Mouse (Mus musculus) spleen, postnatal 14 days (tissue): ENCODE data around the gene Hist1h2ae.
"Not testable (repeated sequence)": the region's sequence is repeated elsewhere in the genome, so short reads cannot be mapped to it uniquely, and the experiment has no call there.

Experiments
- DNase-seq, 2 experiments: peaks; one replicate each; pipeline ENCODE4 v3.0.0; 2021 to 2022; ENCODE audit warnings: low spot score in 2 of 2

The Hist1h2ae gene

DNA sequence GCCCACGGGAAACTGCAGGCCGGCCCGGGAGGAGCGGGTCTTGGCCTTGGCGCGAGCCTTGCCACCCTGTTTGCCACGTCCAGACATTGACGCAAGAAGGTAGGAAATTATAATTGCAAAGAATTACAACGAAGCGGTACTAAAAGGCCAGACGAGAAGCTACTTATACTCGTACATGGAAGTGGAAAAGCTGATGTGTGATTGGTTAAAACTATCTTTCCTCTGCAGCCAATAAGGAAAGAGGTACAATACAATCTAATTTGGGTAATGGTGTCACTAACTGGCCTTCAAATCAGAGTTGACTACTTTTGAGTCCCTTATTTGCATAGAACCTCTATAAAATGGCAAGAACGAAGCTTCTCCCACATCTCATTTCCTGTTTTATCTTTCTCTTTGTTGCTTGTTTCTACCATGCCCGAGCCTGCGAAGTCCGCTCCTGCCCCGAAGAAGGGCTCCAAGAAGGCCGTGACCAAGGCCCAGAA is at the start of gene Hist1h2ae, which contains the start of gene Hist1h2bg:
Hist1h2ae (minus strand) TSS at position 199 of the 482 bp plus-strand sequence.
Hist1h2bg (plus strand) TSS at position 375 of the 482 bp plus-strand sequence.
- DNase-seq: peak; percentile 68 to 71

DNA sequence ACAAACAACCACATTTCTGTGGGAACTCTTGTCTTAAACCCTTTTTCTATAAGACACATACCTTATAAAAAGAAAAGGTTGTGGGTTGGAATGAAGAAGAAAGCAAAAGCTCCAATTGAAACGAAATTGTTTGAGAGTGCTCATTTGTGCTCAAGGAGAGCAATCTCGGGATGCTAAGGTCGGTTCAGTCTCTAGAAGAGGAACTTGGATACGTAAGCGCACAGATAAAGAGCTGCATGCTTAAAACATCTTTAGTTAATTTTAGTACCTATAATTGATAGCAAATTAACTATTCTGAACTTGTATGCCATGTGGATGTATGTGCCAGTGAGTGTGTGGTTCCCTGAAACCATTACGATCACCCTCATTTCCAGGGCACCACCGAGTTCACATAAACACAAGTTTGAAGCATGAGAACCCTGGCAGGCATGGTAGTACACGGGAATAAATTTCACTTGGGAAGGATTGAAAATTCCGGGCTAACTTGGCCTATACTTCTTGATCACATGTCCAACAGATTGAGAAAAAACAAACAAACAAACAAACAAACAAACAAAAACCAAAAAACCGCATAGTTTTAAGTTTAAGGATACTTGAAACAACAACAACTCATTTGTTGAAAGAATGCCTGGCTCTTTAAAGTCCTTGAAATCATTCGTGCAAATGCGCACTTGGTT is 49.2 kb upstream of the Hist1h2ae start:
- DNase-seq: no peak

DNA sequence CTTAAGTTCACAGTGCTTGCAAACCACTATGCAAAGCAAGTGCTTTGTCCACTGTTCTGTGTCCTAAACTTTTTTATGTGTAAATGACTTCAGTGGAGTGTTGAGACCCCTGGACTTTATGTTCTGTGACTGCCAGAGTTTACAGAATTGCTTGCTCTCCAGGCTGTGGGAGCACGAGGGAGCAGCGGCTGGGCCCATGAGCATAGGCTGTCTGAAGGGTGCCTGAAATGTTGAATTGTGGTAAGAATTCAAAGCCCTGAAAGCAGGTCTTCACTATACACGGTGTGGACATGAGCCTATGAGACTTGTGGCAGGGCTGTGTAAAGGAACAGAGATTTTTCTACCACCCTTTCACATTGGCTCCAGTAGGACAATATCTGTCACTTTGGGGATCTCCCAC is 40.6 kb upstream of the Hist1h2ae start:
- no peak for DNase-seq

DNA sequence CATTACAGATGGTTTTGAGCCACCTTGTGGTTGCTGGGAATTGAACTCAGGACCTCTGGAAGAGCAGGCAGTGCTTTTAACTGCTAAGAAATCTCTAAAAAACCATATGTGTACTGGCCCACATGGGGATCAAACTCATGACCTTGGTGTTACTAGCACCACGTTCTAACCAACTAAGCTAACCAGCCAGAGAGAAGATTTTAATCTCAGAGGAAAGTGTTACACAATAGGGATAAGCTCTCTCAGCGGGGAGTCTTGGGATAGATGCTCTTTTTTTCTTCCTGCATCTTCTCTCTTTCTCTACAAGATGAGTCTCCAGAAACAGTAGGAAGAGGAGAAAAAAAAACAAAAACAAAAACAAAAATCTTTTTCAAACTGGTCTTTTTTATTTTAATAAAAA is 39.4 kb upstream of the Hist1h2ae start:
- no peak for DNase-seq

DNA sequence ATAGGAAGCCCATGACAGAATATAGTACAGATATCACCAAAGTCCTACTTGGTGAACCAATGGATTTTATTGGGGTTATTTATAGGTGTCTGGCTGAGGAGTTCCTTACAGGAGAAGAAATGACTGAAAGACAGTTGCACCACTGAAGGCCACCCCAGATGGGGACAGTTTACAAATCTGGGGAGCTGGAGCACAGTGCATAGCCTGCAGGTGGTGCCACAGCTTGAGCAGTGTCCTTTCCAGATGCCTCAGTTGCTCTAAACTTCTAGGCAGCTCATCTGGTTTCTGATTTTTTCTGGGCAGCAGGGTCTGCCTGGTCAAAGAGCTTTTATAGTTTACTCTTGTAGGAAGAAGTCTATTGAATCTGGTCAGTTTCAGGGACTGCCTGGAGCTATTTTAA is 38.8 kb upstream of the Hist1h2ae start:
- DNase-seq: no peak

DNA sequence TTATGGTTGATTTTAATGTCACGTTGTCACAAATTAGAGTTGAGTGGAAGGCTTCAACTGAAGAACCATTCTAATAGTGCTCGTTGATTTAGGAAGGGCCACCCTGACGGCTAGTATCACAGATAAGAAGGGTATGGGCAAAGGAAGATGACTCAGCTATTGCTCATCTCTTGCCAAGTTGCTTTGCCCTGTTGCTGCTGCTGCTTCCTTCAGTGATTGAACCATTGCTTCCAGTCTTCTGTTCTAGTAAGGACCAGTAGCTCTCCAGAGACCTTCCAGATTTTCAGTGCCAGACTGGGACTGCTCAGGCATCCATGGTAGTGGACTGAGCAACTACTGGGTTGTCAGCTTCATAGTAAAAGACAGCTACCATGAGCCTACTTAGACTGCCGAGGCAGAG is 38.2 kb upstream of the Hist1h2ae start:
- DNase-seq: no peak

DNA sequence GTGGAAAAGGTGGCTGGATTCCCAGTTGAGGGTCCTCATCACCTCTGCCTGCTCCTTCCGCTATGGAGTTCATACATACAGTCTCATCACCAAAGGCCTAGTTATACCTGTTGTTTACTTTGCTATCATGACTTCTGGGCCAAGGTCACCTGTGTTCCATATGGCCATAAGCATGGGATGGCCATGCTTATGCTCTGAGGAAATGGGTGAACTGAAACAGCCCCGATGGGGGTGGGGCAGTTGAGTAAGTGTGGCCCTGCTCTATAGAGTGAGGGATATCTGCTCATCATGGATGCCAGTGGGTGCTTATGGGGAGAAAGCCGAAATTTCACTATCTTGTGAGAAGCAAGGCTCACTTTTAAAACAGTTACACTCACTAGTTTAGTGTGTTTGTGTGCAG is 34.0 kb upstream of the Hist1h2ae start:
- no peak for DNase-seq

DNA sequence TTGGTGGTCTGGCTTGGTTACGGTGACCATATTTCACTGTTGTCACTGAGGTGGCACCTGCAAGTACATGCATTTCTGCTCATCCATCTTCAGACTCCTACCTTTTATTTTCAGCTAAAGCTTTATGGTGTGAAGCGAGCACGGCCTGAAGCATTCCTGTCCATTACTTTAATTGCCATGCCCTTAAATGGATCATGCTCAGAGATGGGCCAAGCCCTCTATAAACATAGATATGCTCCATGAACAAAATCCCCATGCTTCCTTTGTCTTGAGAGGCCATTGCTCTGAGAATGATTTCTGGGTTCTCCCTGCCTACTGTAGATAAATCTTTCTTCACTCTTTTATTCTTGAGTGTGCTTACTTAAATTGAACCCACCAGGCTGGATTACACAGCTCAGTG is 33.4 kb upstream of the Hist1h2ae start:
- DNase-seq: no peak

DNA sequence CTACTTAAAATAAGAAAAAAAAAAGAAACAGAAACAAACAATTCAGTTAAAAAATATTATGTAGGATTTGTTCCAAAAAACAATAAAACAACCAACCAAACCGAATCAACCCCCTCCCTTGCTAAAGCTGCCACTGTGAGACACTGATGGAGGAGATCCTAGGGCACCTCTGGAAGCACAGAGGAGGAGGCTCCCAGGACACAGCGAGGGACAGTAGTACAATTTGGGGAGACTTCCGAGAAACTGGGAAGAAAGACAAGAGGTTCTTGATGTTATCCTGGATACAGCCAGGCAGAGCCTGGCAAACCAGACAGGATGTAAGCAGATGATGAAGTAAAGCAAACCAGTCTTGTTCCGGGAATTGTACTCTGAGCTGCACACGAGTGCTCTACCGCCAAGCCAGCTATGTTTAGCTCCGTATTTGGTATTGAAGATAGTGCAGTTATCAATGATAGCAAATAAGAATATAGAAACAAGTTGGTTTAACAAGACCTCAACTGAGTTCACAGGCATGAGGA is 32.2 kb upstream of the Hist1h2ae start:
- DNase-seq: no peak

DNA sequence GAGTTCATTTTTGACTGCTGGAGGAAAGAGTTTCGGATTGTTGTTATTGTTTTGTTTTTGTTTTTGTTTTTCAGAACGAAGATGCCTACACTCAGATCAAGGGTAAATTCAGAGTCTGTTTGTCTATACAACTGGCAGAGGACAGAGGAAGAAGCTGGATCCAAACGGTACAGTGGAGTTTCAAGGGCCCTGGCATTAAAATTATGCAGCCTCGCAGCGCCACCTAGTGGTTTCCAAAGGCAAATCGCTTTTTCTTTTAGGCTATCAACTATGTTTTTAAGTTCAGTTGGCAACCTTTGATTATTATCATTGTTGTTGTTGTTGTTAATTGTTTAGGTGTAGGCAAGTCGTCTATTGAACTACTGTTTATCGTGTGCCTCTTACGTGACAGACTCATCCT is 26.9 kb upstream of the Hist1h2ae start:
- peak; percentile 70 to 86 for DNase-seq

DNA sequence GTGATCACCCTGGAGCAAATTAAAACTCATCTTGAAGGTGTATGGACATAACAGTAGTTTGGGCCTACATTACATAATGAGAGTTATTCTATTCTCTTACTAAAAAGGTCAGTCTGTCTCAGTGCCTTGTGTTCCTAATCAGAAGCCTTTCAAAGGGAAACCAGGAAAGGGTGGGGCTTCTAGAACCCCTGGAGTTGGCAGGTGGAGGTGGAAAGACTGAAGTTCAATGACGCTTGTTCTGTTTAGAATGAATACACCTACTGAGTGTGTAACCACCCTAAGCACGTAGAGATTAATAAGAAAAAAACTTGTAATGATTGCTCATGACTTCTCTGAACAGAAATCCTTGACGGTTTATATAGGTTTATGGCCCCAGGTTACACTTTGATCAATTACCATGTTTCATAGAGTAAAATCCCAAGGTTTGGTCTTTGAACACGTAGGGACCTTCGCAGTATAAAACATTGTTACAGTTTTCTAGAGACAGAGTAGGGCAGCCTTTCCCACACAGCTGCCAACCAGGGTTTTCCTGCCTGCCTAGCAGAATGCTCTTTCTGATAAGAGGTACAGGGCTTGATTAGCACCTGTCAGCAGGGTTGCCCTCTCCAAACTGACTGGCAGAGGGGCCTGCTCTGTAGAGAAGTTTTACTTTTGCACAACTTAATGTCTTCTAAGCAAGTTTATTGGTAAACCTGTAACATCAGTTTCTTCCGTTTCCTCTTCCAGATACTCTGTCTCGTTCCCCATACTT is 24.8 kb upstream of the Hist1h2ae start:
- DNase-seq: peak in 1 of 2 experiments; percentile 28

DNA sequence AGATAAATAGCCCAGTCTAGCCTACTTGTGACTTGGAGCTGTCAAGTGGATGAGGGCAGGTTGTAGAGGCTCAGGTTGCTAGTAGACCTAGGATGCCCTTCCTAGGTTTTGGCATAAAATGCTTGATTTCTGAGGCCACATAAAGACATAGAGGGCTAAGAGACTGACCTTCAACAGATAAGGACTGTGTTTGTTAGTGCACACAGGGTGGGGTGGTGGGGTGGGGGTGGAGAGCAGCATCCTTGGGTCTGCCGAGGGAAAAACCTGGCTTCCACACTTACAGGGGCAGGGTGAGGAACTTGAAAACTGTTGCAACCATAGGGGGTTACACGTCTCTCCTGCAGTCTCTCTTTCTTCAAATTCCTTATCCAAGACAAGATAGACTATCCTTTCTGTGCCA is 24.2 kb upstream of the Hist1h2ae start:
- no peak for DNase-seq

DNA sequence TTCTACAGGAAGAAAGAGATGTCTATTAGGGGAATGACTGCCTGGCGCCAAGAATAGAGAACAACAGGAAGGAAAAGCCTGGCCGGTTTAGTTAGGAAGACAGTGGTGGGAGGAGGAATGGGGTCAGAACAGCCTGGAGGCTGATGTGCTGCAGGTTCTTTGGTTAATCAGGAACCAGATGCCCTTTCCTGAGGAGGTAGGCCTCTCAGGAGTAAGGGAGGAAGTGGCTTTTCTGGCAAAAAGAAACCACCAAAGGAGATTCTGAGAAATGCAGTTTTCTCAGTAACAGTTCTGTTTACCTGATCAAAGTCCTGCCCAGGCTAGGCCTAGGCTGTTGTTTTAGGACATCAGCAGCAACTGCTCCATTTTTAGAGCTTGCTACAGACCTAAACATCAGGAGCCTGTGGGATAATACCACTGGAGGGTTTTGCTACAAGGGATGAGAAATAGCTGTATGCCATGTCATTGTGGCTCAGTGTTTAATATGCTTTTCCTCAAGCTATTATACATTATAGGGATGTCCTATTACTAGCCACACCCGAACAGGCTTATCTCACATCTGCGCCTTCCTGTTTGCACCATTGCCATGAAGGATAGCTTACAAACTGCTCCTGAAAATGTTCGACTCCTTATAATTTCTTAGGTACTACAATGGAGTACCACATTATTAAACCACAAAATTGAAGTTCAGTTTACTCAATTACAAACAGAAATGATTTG is 22.2 kb upstream of the Hist1h2ae start:
- no peak for DNase-seq

DNA sequence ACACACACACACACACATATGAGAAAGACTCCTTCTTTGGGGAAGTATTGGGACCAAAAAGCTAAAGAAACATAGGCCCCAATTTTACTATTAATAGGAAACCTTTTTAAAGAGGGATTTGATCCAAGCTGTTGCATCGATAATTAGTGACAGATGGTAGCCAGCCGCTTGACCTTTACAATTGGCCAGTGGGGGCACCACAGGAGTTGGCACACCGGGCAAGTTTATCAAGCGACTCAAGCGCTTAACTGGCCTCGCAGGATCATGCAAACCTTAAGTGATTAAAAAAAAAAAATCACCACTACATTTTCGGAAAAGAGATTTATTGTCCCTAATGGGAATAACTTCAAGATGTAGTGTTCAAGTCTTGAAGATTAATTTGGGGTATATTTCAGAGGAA is 21.6 kb upstream of the Hist1h2ae start:
- DNase-seq: no peak

DNA sequence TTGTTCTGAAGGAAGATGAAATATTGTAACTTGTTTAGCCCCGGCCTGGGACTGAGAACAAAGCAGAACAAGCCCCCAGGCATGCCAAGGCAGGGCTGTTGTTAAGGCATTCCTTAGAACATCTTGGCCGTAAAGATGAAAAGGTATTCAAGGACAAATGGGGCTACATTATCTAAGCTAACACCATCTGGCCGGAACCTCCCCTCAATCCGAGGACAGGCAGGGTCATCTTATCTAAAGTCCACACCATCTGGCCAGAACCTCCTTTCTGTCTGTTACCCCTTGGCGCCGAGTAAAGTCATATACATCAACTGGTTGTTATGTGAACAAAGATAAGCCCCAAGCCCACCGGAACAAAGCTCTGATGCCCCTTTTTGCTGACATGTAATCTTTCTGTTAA is 20.9 kb upstream of the Hist1h2ae start:
- DNase-seq: not testable (repeated sequence)

DNA sequence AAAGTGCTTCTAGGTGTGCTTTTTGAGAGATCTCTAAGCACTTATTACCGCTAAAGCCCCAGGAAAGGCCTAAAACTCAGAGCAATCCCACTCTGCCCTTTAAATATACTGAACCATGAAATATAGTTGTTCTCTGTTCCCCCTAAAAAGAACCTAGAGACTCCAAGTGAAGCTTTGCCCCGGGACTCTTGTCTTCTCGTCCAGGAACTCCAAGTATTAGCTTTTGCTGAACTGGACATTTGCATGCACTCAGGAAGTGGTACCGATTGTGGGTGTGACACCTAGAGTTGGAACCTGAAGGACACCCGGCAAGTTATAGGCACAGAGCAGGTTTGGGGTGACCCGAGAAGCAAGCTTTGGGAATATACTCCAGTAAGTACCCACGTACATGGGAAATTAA is 20.2 kb upstream of the Hist1h2ae start:
- DNase-seq: no peak

DNA sequence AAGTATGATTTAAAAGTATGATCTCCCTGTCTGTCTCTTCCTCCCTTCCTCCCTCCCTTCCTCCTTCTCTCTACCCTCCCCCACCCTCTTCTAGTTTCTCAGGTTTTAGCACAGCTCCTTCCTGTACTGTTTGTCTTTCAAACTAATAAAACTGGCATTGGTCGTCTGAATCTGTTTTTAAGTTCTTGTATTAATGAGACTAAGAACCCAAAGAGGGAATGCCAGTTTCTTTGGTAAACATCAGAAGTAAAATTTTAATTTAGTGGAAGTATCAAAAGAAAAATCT is 15.9 kb upstream of the Hist1h2ae start:
- no peak for DNase-seq

DNA sequence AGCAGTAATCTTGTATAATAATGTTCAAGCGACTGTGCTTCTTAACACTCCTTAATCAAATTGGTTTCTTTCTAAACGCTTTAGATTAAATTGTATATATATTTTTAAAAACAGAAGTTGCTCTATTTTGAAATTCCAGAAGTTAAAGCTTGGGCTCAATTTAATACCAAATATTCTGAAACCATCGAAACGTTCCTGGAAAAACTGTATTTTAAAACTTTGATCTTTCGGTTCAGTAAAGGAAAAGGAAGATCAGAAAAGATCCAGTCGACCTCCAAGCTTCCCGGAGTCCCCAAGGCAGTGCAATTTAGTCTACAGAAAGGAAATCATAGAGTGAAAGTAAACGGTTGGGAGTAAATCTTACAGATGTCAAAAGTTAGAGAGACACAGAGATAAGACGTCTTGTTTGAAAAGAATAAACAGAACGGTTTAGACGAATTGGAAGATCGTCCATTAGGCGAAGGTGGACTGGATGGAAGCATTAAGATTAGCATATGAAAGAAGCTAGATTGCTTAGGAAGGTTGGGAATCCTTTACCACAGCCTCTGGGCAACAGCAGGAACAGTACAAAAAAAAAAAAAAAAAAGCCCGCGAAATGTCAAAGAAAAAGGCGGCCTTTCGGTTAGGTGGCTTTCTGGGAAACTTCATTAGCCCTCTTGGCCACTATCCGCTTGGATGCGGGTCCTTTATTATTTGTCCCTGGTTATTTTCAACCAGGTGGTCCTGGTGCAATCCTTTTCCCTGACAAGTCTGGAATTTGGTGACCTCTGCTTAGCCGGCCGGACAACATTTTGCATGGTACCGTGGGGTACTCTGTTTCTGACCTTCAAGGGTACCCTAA is 15.3 kb upstream of the Hist1h2ae start:
- no peak for DNase-seq

DNA sequence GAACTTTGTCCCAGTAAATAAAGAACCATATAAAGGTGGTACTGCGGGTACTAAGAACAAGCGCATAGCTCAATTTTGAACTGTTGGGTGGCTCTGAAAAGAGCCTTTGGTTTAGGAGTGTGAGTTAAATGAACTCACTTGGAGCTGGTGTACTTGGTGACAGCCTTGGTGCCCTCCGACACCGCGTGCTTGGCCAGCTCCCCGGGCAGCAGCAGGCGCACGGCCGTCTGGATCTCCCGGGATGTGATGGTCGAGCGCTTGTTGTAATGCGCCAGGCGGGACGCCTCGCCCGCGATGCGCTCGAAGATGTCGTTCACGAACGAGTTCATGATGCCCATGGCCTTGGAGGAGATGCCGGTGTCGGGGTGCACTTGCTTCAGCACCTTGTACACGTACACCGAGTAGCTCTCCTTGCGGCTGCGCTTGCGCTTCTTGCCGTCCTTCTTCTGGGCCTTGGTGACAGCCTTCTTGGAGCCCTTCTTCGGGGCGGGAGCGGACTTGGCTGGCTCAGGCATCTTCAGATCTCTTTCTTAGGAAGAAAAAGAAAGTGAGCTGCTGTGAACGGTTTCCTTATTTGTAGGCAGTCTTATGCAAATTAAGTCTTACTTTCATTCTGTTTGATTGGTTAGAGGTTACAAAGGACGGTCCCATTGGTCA is 14.6 kb upstream of the Hist1h2ae start:
- DNase-seq: peak; percentile 66 to 67

DNA sequence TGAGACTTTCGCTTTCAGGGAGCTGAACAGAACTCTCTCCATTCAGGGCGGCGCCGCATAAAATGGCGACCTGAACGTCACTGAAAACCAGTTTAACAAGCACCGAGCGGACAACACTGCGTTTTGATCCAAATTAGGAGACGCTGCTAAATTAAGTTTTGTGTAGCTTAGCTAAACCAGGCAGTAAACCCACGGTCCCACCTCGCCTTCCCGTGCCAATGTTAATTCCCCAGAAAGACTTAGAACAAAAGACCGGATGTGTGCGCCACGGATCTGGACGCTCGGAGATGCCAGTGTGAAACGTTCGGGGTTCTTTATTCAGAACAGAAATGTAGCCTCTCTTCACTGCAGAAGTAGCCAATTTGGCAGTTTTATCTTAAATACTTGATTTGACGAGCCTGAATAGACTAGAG is 14.0 kb upstream of the Hist1h2ae start:
- peak; percentile 61 to 75 for DNase-seq

DNA sequence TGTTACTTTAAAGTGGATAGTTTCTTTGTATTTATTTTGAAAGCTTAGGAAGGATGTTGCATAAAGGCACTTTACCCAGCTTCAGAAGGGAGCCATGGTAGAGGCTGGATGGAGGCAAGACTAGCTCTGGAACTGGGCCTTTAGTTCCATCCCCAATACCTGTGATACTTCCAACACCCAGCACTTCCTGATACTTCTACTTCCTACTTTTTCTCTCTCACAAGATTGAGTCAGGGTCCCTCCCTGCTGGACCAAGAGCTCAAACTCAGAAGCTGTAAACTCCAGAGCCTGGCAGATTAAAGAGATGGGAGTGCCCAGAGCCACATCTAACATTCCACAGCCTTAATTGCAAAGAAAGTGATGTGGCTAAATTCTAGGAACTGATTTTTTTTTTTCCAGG is 13.3 kb upstream of the Hist1h2ae start:
- no peak for DNase-seq
